Mouse (Mus musculus) forelimb bud, embryonic 11.5 days (tissue): ENCODE data around the gene Rrp7a.

Experiments used
- DNase-seq: peaks from one replicate; pipeline ENCODE4 v3.0.0-alpha.2; 2012; ENCODE audit warnings: low read depth, low spot score

Rrp7a gene

GRCm38 (mm10) chr15:83122566-83123145, at the start of gene Rrp7a:
Rrp7a (minus strand) TSS chr15:83122801.
- peak; percentile 88 for DNase-seq

GRCm38 (mm10) chr15:83171712-83172481, 49.3 kb upstream of the Rrp7a start:
- DNase-seq, result peak; percentile 97

- DNase-seq, result no peak
Measured at GRCm38 (mm10) chr15:83170956-83171659, 48.5 kb upstream of the Rrp7a start.

GRCm38 (mm10) chr15:83169772-83170722, 47.4 kb upstream of the Rrp7a start:
- DNase-seq, result no peak

- DNase-seq, result no peak
Measured at GRCm38 (mm10) chr15:83168875-83169771, 46.5 kb upstream of the Rrp7a start.

DNA sequence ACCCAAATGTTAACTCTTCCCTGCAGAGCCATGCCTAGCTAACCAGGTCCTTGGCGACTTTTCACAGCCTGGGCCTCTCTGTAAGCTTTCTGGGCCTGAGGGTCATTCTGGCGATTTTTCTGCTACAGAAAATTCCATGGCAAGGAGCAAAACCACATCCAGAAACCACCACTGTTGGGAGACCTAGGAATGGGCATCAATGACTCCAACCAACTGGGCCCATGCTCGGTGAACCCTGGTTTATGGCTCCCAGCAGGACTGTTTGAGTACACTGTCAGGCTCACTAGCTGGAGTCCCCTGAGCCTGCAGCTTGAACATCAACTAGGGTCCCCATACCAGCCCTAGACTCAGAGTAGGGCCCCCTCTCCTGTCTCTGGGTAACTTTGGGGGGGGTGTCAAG, 45.7 kb upstream of the Rrp7a start:
- no peak for DNase-seq

DNA sequence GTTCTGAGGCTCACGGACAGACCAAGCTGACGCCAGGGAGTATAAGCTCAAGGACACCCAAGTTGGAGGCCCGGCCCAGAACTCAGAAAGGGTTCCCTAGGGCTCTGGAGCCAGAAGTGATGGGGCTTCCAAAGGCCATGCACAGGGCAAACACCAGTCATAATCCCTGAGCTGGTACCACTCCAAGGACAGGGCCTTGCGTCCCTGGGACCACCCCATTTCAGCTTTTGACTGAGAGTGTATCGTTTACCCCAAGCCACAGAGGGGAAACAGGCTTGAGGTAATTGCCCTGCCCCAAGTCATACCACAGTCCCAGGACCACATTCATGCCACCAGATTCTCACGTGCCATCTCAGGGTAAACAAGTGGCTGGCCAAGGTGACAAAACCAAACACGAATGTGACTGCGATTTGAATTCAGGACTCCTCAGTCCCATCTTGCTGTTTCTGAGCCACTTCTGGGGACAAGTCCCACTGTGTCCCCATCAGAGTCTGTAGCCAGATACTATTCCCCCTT, 45.0 kb upstream of the Rrp7a start:
- no peak for DNase-seq

GRCm38 (mm10) chr15:83167126-83167525, 44.5 kb upstream of the Rrp7a start:
- DNase-seq, result peak; percentile 19

GRCm38 (mm10) chr15:83166642-83167041, 44.0 kb upstream of the Rrp7a start:
- no peak for DNase-seq

GRCm38 (mm10) chr15:83165526-83166315, 43.1 kb upstream of the Rrp7a start:
- DNase-seq, result no peak

DNA sequence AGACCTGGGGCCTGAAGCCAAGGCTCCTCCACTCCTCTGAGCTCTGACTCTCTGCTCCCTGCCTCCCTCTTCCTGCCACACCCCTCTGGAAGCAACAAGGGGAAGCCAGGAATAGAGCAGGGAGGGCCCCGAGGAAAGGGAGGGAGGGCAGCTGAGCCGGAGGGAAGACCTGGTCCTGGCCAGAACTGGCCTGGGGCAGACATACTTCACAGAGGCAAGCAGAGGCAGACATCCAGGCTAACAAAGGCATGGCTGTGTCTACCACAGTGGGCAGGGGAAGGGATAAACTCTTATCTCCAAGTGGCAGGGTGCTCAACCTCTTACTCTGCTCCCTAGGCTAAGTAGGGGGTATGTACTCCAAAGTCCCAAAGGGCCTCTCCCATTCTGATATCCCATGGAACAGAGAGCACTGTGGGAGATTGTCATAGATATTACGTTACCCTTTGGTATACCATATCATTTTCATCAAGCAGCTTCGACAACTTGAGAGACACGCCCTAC, 42.4 kb upstream of the Rrp7a start:
- no peak for DNase-seq

- DNase-seq, result no peak
Measured at GRCm38 (mm10) chr15:83162818-83163485, 40.4 kb upstream of the Rrp7a start.

DNA sequence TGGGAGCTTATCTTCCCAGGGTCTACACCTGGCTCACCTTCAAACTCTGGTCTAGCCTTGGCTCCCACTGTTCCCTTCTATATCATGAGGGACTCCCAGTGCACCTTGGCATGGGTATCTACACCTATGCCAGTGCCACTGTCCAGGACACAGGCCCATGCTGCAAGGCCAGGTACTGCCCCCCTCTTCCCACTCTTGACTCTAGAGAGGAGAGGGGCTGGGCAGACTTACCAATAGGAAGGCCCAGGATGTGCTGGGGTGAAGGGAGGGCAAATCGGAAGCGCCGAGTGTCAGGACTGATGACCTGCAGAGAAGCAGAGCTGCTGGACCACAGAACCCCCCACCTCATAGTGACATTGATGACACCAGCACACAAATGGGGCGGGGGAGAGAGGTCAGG, 39.4 kb upstream of the Rrp7a start:
- DNase-seq, result no peak

DNA sequence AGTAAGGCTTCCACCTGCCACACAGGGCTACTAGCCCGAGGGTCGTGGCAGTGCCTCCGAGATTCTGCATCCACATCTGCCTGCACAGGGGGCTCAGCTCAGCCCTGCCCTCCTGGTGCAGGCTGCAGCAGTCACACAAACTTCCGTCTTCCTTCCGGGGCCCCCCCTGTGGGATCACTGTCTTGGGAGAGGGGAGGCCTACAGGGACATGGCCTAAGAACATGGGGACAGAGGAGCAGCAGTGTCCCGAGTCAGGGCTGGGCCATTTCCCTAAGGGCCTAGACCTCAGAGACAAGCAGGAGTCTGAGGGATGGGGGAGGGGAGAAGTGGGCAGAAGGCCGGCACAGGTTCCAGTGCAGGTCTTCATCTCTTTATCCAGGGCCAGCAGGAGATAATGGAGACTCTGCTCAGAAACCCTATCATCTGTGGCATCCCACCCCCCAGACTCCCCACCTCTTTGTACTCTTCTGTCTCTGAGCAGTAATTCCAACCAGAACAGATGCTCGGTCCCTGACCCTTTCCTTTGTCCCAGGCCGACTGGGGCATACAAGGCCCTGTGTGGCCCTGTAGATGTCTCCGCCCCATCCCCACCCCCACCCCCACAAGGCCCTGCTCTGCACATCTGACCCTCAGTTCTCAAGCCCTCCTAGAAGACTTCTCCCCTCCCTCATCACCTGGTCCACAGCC, 38.6 kb upstream of the Rrp7a start:
- no peak for DNase-seq

DNA sequence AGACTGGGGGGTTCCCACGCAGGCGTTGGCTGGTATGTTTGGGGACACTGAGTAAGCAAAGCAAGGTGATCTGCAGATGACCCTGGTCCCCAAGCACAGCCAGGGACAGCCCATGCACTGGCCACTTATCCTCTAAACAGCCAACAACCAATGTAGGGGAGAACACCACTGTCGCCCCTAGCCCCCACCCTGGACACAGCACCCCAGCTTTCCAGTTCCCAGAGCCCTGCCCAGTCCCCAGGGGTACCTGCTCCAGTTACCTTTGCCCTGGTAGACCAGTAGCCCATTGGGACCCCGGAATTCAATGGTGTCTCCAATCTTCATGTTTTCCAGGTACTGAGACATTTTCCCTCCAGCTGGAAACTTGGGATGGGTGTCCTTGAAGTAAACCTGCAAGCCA, 38.0 kb upstream of the Rrp7a start:
- DNase-seq, result no peak

- no peak for DNase-seq
Measured at GRCm38 (mm10) chr15:83159823-83160222, 37.2 kb upstream of the Rrp7a start.

GRCm38 (mm10) chr15:83158587-83159160, 36.1 kb upstream of the Rrp7a start:
- no peak for DNase-seq

DNA sequence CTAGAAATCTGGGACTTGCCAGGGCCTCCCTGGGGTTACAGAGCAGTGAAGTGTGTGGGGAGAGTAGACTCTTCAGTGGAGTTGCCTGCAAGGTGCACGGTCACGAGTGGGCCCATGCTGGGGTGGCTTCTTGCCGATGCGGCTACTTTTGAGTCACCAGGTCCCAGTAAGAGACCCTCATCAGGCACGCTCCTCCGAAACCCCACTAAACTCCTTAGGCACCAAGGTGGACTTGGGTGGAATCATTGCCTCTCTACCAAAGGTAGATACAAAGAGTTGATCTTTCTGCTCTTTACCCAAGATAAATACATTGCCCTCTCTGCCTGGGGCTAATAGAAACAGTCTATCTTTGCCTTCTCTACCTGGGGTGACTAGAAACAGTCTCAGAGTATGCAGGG, 35.1 kb upstream of the Rrp7a start:
- DNase-seq, result no peak
